Mouse (Mus musculus) small intestine, adult 2 months (tissue): ENCODE measurements around the gene Arid5b.

Experiments
- CTCF ChIP-seq: fragments of 200-500 bp; IDR thresholded peaks from 2 replicates; pipeline ENCODE4 v1.5.1; 2012; ENCODE audit warnings: low read depth, mild to moderate bottlenecking, control low read depth, inconsistent platforms, low read length, moderate library complexity, mixed read lengths; ENCODE audit not compliant: insufficient replicate concordance, insufficient read length; ENCODE audit errors: extremely low read depth
- POLR2A ChIP-seq: fragments of 200-500 bp; IDR thresholded peaks from 2 replicates; pipeline ENCODE4 v1.6.1; 2012; ENCODE audit warnings: low read depth, mild to moderate bottlenecking, control low read depth, inconsistent platforms, low read length, moderate library complexity

GRCm38 (mm10) chr10:68164723-68165706, 113.5 kb downstream of the Arid5b start:
- no peak for TF ChIP-seq CTCF
- no peak for TF ChIP-seq POLR2A
